10 mouse cellular contexts compared by ENCODE assay signal in the genomic region with DNA sequence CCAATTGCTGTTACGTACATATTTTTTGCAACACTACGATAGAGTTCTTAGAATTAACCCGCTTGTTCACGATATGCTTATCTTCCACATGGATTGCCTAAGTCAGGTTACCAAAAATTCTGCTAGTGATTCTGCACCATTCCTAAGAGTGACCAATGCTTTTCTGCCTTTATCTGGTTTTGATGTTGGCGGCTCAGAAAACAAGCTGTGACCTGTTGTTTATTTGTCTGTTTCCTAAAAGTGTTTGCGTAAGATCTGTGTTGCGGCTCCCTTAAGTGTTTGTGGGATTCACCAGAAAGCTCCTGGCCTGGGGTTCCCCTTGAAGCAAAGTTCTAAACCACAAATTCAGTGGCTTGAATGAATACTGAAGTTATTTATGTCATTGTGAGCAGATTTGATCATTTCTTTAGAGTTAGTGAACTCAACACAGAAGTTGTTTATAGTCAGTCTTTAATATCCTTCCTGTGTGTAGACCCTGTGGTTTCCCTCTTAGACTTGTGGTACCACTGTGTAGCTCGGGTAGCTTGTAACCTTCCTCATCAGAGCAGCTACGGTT.
A peak's percentile ranks its signal among the peaks of the same experiment; 100 is the strongest.
DNase-seq lines count a peak whose midpoint lies in the region; ATAC-seq and TF ChIP-seq lines count a peak whose summit lies in the region.
"Had no signal": no experiment of that assay in that cellular context is flagged by ENCODE, and none has a peak within 500 bp of the region (broad histone marks: within the 10 kb centered on the region; RNA-seq: fewer than 3 reads in every experiment).

No protein-coding gene starts in this region.

- no peaks in the 10 kb centered on the region for H3K9me3 ChIP-seq in liver, embryonic 11.5 days (ENCODE audit: control insufficient read depth, low read length)
- H3K9me3 ChIP-seq: neural tube, embryonic 15.5 days had no signal

- WGBS in bone marrow, adult 2 months: 2% methylated on average over 9 of the region's 9 CpGs
- WGBS in liver, embryonic 11.5 days: 45% methylated on average over 9 of the region's 9 CpGs
- WGBS in small intestine, adult 2 months: 73% methylated on average over 9 of the region's 9 CpGs

- peak overlapping the region; percentile 78 for H3K4me2 ChIP-seq in liver, embryonic 11.5 days
- H3K4me2 ChIP-seq: neural tube, embryonic 15.5 days had no signal

- TF ChIP-seq CTCF in bone marrow, adult 2 months (IDR thresholded peaks at IDR 0.05; ENCODE audit: control insufficient read depth, insufficient read depth, low read length): no peak
- no peak for TF ChIP-seq CTCF in small intestine, adult 2 months (IDR thresholded peaks at IDR 0.05; ENCODE audit: extremely low read depth, insufficient read length, insufficient replicate concordance, low read depth, low read length)

- no peaks in the 10 kb centered on the region for H3K27me3 ChIP-seq in liver, embryonic 11.5 days (replicated peaks; ENCODE audit: control insufficient read depth, insufficient read depth, low read length)
- no peaks in the 10 kb centered on the region for H3K27me3 ChIP-seq in small intestine, adult 2 months (ENCODE audit: control insufficient read depth, insufficient read depth, low read length)
- H3K27me3 ChIP-seq: neural tube, embryonic 15.5 days had no signal

- H3K27ac ChIP-seq in bone marrow, adult 2 months (ENCODE audit: control insufficient read depth, insufficient read depth, low read depth, low read length, poor library complexity): peak overlapping the region; percentile 21; the same call in 1 of the 2 replicates
- H3K27ac ChIP-seq in liver, embryonic 11.5 days (ENCODE audit: low read depth, low read length): peak overlapping the region; percentile 64
- H3K27ac ChIP-seq in small intestine, adult 2 months (ENCODE audit: insufficient read depth, low read depth, low read length): peak overlapping the region; percentile 54
- H3K27ac ChIP-seq: neural tube, embryonic 15.5 days had no signal

- H3K4me1 ChIP-seq in bone marrow, adult 2 months (ENCODE audit: control insufficient read depth, insufficient read depth, low read length): no peaks in the 10 kb centered on the region; the same call in 1 of the 2 replicates
- H3K4me1 ChIP-seq in liver, embryonic 11.5 days (replicated peaks; ENCODE audit: control insufficient read depth, insufficient read depth, low read length): peaks cover 13% of the 10 kb centered on the region; the same call in 1 of the 2 replicates
- H3K4me1 ChIP-seq in small intestine, adult 2 months (ENCODE audit: control insufficient read depth, insufficient read depth, insufficient read length, low read length): peaks cover 8% of the 10 kb centered on the region; the same call in 1 of the 2 replicates
- H3K4me1 ChIP-seq: neural tube, embryonic 15.5 days had no signal

- H3K36me3 ChIP-seq in liver, embryonic 11.5 days (ENCODE audit: control insufficient read depth, insufficient read depth, low read length): no peaks in the 10 kb centered on the region
- no peaks in the 10 kb centered on the region for H3K36me3 ChIP-seq in small intestine, adult 2 months (ENCODE audit: control insufficient read depth, insufficient read depth, low read length)
- H3K36me3 ChIP-seq: neural tube, embryonic 15.5 days had no signal

- peak; percentile 82 for ATAC-seq in liver, embryonic 11.5 days (replicated peaks; ENCODE audit: low FRiP score)
- no peak for ATAC-seq in cerebellum, adult (ENCODE audit: insufficient number of reproducible peaks, low FRiP score, low TSS enrichment)

- H3K4me3 ChIP-seq in bone marrow, adult 2 months (replicated peaks; ENCODE audit: control insufficient read depth, low read depth, low read length): peak overlapping the region; percentile 5
- H3K4me3 ChIP-seq in liver, embryonic 11.5 days (ENCODE audit: low read depth, low read length): peak overlapping the region; percentile 14; the same call in 1 of the 2 replicates
- H3K4me3 ChIP-seq in small intestine, adult 2 months (ENCODE audit: low read depth, low read length): no peak overlapping the region
- H3K4me3 ChIP-seq: neural tube, embryonic 15.5 days had no signal

- no peak for TF ChIP-seq POLR2A in bone marrow, adult 2 months (IDR thresholded peaks at IDR 0.05; ENCODE audit: borderline replicate concordance, control insufficient read depth, low read depth, low read length)
- no peak for TF ChIP-seq POLR2A in small intestine, adult 2 months (IDR thresholded peaks at IDR 0.05; ENCODE audit: low read depth, low read length)

- peak; percentile 46 for DNase-seq in thymus, postnatal 0 days (ENCODE audit: low spot score)
- no peak for DNase-seq in thymus, postnatal 4 days
- DNase-seq in liver, embryonic 11.5 days (ENCODE audit: low spot score): no peak
- DNase-seq in ovary, postnatal 14 days (ENCODE audit: low spot score): no peak
- DNase-seq in cerebellum, postnatal 25 days: no peak
- DNase-seq: cerebellum, postnatal 14 days had no signal

- no peak overlapping the region; the same call in 1 of the 2 replicates for H3K9ac ChIP-seq in liver, embryonic 11.5 days (ENCODE audit: low read depth, low read length)
- H3K9ac ChIP-seq: neural tube, embryonic 15.5 days had no signal
